Mouse (Mus musculus) heart, postnatal 0 days (tissue): ENCODE data around the gene Pdzph1. TPM values are rescaled to one million over a fixed set of nuclear protein-coding genes. Genes with fewer than 3 reads are reported as not detected.

ENCODE experiments used
- ATAC-seq: fragments of 200-750 bp; cut with Nextera tagmentation; 2 replicates; pipeline ENCODE4 v1.8.0; 2017; ENCODE audit warnings: low read depth, moderate number of reproducible peaks, moderate library complexity; ENCODE audit not compliant: insufficient read depth
- DNase-seq: peaks from one replicate; pipeline ENCODE4 v3.0.0-alpha.2; 2016; ENCODE audit warnings: low spot score
- H3K27ac ChIP-seq: fragments of 300-500 bp; sonication (generic); 2 replicates; pipeline ENCODE4 v1.5.1; 2014; ENCODE audit warnings: low read depth, mild to moderate bottlenecking
- H3K27me3 ChIP-seq: fragments of 300-500 bp; sonication (generic); 2 replicates; pipeline ENCODE4 v1.6.1; 2014; ENCODE audit warnings: low read length, mixed read lengths; ENCODE audit not compliant: control insufficient read depth, insufficient read depth
- H3K36me3 ChIP-seq: fragments of 300-500 bp; sonication (generic); replicated peaks from 2 replicates; pipeline ENCODE4 v1.6.1; 2014; ENCODE audit warnings: low read length, mixed read lengths; ENCODE audit not compliant: control insufficient read depth, insufficient read depth
- H3K4me1 ChIP-seq: fragments of 300-500 bp; sonication (generic); 2 replicates; pipeline ENCODE4 v1.6.1; 2014; ENCODE audit warnings: antibody characterized with exemption; ENCODE audit not compliant: control insufficient read depth, insufficient read depth
- H3K4me2 ChIP-seq: fragments of 300-500 bp; sonication (generic); 2 replicates; pipeline ENCODE4 v1.6.1; 2014; ENCODE audit warnings: low read depth, mild to moderate bottlenecking, low read length, moderate library complexity
- H3K4me3 ChIP-seq: fragments of 300-500 bp; sonication (generic); 2 replicates; pipeline ENCODE4 v1.5.1; 2014; ENCODE audit warnings: low read depth, low read length
- H3K9ac ChIP-seq: fragments of 300-500 bp; sonication (generic); replicated peaks from 2 replicates; pipeline ENCODE4 v1.6.1; 2014; ENCODE audit warnings: low read depth, low read length, mixed read lengths
- H3K9me3 ChIP-seq: fragments of 300-500 bp; sonication (generic); replicated peaks from 2 replicates; pipeline ENCODE4 v1.6.1; 2016; ENCODE audit warnings: low read length; ENCODE audit not compliant: control insufficient read depth
- CTCF ChIP-seq: IDR thresholded peaks from 2 replicates; pipeline ENCODE4 v1.5.1; 2016; ENCODE audit warnings: antibody characterized with exemption, control low read depth, low read depth
- EP300 ChIP-seq: IDR thresholded peaks from 2 replicates; pipeline ENCODE4 v1.6.1; 2016; ENCODE audit warnings: antibody characterized with exemption, low read depth
- WGBS: fragments of 180-500 bp; shearing (Covaris S2); extraction: QIAGEN DNeasy Blood & Tissue Kit; methylation state at CpG from one replicate; pipeline ENCODE4 v1.1.7; 2014; 5-methylcytosine and 5-hydroxymethylcytosine counted together
- polyA plus RNA-seq: library from polyadenylated mRNA; unstranded; fragments of >200 nt; fragmentation: Nextera tagmentation; extraction: Ambion mirVana; gene quantifications from 2 replicates; pipeline ENCODE4 v1.2.1, GENCODE M21; 2015
- total RNA-seq: library from RNA; depleted of rRNA; stranded (reverse); fragments of >200 nt; gene quantifications from 2 replicates; pipeline ENCODE4 v1.2.3, GENCODE M21; 2014; ENCODE audit warnings: low replicate concordance

Pdzph1 gene
- total and polyA plus RNA-seq, 2 experiments from 2014 or later = not detected

DNA sequence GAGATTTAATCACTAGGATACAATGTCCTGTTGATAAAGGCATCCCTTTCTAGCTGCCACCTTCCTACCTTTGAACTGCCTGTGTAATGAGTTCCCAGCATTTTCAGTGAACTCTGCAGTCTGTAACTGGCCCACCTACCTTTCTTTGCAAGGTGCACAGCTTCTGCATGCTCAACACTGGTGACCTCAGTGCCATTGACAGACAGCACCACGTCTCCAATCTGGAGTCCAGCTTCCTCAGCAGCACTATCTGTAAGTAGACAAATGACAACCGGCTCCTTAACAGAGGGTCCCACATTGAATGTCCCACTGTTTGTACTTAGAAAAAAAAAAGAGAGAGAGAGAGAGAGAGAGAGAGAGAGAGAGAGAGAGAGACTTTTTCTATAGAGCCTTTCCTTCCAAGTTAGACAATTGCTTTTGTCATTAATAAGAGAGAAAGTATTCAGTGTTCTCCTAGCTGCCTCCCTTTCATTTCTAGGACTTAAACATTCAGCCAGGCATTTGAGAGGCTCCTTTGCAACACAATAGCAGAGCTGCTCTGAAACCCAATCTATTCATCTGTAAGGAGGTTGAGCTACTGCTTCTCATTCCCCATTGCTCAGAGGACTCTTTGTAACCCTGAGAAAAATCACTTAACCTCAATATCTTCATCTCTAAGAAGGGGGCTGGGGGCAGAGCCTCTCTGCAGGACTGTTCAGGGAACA lies 58.7 kb downstream of the Pdzph1 start:
- WGBS = 20% methylated on average over 2 of the region's 2 CpGs
- TF ChIP-seq CTCF (no peak), EP300 (no peak)

DNA sequence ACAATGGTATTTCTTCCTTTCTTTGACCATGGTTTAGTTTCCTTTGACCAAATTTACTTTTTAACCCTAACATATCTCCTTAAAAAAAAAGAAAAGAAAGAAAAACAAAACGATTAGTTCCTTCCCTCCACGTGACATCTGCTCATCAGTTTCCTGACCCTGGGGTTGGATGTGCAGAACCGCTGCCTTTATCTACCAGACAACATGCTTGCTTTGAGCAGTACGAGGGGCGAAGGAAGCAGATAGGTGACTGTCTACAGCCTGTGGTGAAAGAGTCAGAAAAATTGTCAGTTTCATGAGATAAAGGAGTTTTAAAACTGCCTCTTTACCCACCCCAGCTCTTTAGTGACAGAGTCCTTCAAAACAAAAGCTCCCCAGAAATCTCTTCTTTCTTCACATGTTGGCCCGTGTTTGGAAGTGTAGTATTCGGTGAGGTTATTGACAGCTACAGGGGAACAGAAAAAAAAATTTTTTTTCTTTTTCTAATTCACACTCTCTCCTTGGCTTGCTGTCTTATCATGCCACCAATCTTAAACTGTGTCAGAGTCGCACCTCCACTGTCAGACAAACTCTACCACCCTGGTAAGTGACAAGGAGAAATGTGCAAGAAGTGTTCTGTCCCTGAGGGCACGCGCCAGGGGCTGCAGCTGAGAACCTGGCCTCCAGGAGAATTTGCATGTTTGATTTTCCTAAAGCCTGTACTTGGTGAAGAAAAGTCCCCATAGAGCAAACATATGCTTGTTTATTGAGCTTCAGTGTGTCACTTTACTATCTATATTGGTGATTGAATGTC lies 66.2 kb downstream of the Pdzph1 start:
- no peak for TF ChIP-seq EP300
- no peak for TF ChIP-seq CTCF
- Histone ChIP-seq H3K9me3 (no peaks in the 10 kb centered on the region), H3K4me1 (no peaks in the 10 kb centered on the region), H3K4me2 (no peak overlapping the region), H3K27ac (no peak overlapping the region), H3K36me3 (no peaks in the 10 kb centered on the region), H3K9ac (no peak overlapping the region), H3K4me3 (no peak overlapping the region), H3K27me3 (no peaks in the 10 kb centered on the region)
- no peak for ATAC-seq
- DNase-seq = no peak
- 42% methylated on average over 10 of the region's 10 CpGs for WGBS

More for the DNA sequence above, 58.7 kb downstream of the Pdzph1 start:
- DNase-seq (no peak), ATAC-seq (no peak)
- Histone ChIP-seq H3K4me3 (no peak overlapping the region), H3K9ac (no peak overlapping the region), H3K4me2 (no peak overlapping the region), H3K36me3 (no peaks in the 10 kb centered on the region), H3K4me1 (no peaks in the 10 kb centered on the region), H3K27ac (no peak overlapping the region), H3K27me3 (no peaks in the 10 kb centered on the region), H3K9me3 (no peaks in the 10 kb centered on the region)

GRCm38 (mm10) chr17:58923901-58924476 lies 67.2 kb downstream of the Pdzph1 start:
- no peak overlapping the region for H3K4me3 ChIP-seq
- 71% methylated on average over 11 of the region's 11 CpGs for WGBS

DNA sequence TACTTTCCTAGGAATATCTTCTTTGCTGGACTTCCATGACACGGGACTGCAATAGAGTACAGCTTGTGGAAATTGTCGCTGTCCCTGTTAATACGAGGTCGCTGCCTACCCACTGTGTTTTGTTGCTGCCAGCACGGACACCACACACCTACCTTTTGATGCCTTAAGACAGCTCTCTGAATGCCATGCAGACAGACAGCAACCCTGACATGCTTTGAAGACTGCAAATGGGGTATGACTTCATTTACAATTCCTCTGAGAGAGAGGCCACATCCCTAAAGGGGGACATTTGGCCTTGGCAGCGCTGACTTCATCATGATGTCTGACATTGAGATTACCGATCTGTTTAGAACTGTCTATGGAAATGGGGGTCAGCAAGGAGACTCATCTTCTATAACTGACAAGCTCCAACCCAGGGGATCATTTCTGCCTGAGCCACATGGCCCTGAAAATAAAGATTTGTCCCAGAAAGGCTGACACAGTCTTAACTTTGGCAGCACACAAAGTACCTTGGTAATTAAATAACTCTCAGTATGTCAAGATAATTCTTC lies 67.8 kb downstream of the Pdzph1 start:
- H3K4me3 ChIP-seq = no peak overlapping the region
- no peaks in the 10 kb centered on the region for H3K4me1 ChIP-seq
- DNase-seq (no peak), ATAC-seq (no peak)
- H3K4me2 ChIP-seq = no peak overlapping the region
- no peaks in the 10 kb centered on the region for H3K27me3 ChIP-seq
- 69% methylated on average over 7 of the region's 7 CpGs for WGBS
- no peaks in the 10 kb centered on the region for H3K36me3 ChIP-seq
- no peak overlapping the region for H3K9ac ChIP-seq
- no peaks in the 10 kb centered on the region for H3K9me3 ChIP-seq
- H3K27ac ChIP-seq = no peak overlapping the region
- TF ChIP-seq EP300 (no peak), CTCF (no peak)

More at GRCm38 (mm10) chr17:58923901-58924476, 67.2 kb downstream of the Pdzph1 start:
- no peaks in the 10 kb centered on the region for H3K27me3 ChIP-seq
- H3K9me3 ChIP-seq = no peaks in the 10 kb centered on the region
- no peak overlapping the region for H3K27ac ChIP-seq
- H3K4me2 ChIP-seq = no peak overlapping the region
- H3K36me3 ChIP-seq = no peaks in the 10 kb centered on the region
- ATAC-seq = no peak
- TF ChIP-seq CTCF (no peak), EP300 (no peak)
- no peak for DNase-seq
- H3K4me1 ChIP-seq = no peaks in the 10 kb centered on the region
- no peak overlapping the region for H3K9ac ChIP-seq

GRCm38 (mm10) chr17:58922821-58923220 lies 68.4 kb downstream of the Pdzph1 start:
- 63% methylated on average over 2 of the region's 2 CpGs for WGBS
- no peak overlapping the region for H3K9ac ChIP-seq

More at GRCm38 (mm10) chr17:58922821-58923220, 68.4 kb downstream of the Pdzph1 start:
- ATAC-seq (no peak), DNase-seq (no peak)
- Histone ChIP-seq H3K4me3 (no peak overlapping the region), H3K4me2 (no peak overlapping the region), H3K27me3 (no peaks in the 10 kb centered on the region), H3K9me3 (no peaks in the 10 kb centered on the region), H3K27ac (no peak overlapping the region), H3K4me1 (no peaks in the 10 kb centered on the region), H3K36me3 (no peaks in the 10 kb centered on the region)
- TF ChIP-seq EP300 (no peak), CTCF (no peak)
